Mouse (Mus musculus) embryonic facial prominence, embryonic 12.5 days (tissue): Measurements from ENCODE around the gene Flt1. TPM values are rescaled to one million over a fixed set of nuclear protein-coding genes. Genes with fewer than 3 reads are reported as not detected.

Experiments used
- ATAC-seq: fragments of 200-750 bp; cut with Nextera tagmentation; 2 replicates; pipeline ENCODE4 v1.8.0; 2017; ENCODE audit not compliant: insufficient number of reproducible peaks, insufficient read depth, low FRiP score, low TSS enrichment
- H3K27ac ChIP-seq: fragments of 300-500 bp; sonication (generic); 2 replicates; pipeline ENCODE4 v1.5.1; 2016; ENCODE audit warnings: mild to moderate bottlenecking
- H3K27me3 ChIP-seq: fragments of 300-500 bp; sonication (generic); 2 replicates; pipeline ENCODE4 v1.6.1; 2016; ENCODE audit warnings: mild to moderate bottlenecking, moderate library complexity
- H3K36me3 ChIP-seq: fragments of 300-500 bp; sonication (generic); 2 replicates; pipeline ENCODE4 v1.6.1; 2016; ENCODE audit warnings: mild to moderate bottlenecking
- H3K4me1 ChIP-seq: fragments of 300-500 bp; sonication (generic); 2 replicates; pipeline ENCODE4 v1.6.1; 2016
- H3K4me2 ChIP-seq: fragments of 300-500 bp; sonication (generic); replicated peaks from 2 replicates; pipeline ENCODE4 v1.6.1; 2016; ENCODE audit warnings: mild to moderate bottlenecking, moderate library complexity
- H3K4me3 ChIP-seq: fragments of 300-500 bp; sonication (generic); 2 replicates; pipeline ENCODE4 v1.5.1; 2016; ENCODE audit warnings: mild to moderate bottlenecking
- H3K9ac ChIP-seq: fragments of 300-500 bp; sonication (generic); 2 replicates; pipeline ENCODE4 v1.6.1; 2016; ENCODE audit warnings: mild to moderate bottlenecking, moderate library complexity
- H3K9me3 ChIP-seq: fragments of 300-500 bp; sonication (generic); 2 replicates; pipeline ENCODE4 v1.6.1; 2016; ENCODE audit warnings: mild to moderate bottlenecking, moderate library complexity
- WGBS: fragments of 180-500 bp; shearing (Covaris S2); methylation state at CpG from one replicate; pipeline ENCODE4 v1.1.7; 2016; 5-methylcytosine and 5-hydroxymethylcytosine counted together
- polyA plus RNA-seq: library from polyadenylated mRNA; unstranded; fragments of >200 nt; fragmentation: Nextera tagmentation; extraction: Ambion mirVana; gene quantifications from 2 replicates; pipeline ENCODE4 v1.2.1, GENCODE M21; 2016

Flt1 gene
- polyA plus RNA-seq, 1 experiment from 2014 or later, result 12.7 TPM

DNA sequence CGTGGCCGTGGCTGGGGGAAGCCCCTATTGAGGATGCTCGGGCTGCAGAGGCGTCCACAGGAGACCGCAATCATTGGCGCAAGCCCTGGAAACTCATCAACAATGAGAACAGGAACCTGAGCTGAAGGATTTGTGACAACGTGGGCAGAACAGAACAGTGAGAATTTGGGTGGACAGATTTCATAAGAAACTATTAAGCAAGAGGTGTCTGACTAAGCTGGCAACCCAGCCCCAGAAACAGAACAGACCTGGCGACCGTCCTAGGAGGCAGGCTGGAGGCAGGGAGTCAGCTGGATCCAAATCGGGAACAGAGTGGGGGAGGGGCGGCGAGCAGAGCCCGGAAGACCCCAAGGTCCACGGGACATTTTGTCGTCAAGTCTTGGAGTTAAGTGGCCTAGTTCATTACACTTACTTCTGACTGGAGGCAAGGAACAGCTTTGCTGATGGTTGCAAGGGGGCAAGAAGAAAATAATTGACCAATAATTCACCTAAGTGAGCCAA lies 22.3 kb upstream of the Flt1 start:
- H3K27me3 ChIP-seq, result peaks cover 45% of the 10 kb centered on the region
- ATAC-seq, result no peak
- 2% methylated on average over 15 of the region's 15 CpGs for WGBS

DNA sequence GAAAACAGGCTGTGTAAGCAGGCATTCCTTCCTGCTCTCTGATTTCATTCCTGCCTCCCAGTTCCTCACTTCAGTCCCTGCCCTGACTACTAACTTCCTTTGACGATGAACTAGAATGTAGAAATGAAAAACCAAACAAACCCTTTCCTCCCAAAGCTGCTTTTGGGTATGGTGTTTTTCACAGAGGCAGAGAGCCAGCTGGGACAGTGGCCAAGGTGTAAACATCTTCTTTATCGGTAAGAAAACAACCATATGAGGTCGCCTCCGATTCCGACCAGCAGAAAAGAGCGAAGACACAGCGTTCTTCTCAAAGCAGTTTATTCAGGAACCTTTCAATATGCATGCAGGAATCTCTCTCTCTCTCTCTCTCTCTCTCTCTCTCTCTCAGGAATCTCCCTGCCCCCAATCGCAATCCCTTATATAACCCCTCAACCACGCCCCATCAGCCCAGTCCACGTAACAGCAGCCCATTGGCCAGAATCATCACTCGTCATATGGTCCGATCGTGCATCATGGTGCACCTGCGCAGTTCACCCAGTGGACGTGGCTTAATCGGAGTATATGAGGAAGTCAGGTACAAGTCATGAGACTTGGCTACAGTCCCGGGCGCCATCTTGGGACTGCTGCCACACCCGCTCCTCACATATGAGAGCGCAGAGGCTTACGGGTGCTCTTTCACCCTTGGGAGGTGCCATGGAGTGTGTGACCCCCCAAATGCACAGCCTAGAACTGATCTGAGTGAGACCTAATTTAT lies 19.3 kb upstream of the Flt1 start:
- ATAC-seq, result no peak
- Histone ChIP-seq H3K36me3 (no peaks in the 10 kb centered on the region), H3K9ac (no peak overlapping the region), H3K27me3 (peaks cover 20% of the 10 kb centered on the region), H3K4me3 (no peak overlapping the region), H3K9me3 (no peaks in the 10 kb centered on the region), H3K27ac (no peak overlapping the region), H3K4me1 (peaks cover 9% of the 10 kb centered on the region), H3K4me2 (no peak overlapping the region)
- WGBS, result 89% methylated on average over 21 of the region's 21 CpGs

More for the DNA sequence above, 22.3 kb upstream of the Flt1 start:
- Histone ChIP-seq H3K4me3 (peak overlapping the region; percentile 11; the same call in 1 of the 2 replicates), H3K4me2 (peak overlapping the region; percentile 46), H3K4me1 (peaks cover 12% of the 10 kb centered on the region), H3K27ac (no peak overlapping the region), H3K9me3 (no peaks in the 10 kb centered on the region), H3K36me3 (no peaks in the 10 kb centered on the region), H3K9ac (no peak overlapping the region)

DNA sequence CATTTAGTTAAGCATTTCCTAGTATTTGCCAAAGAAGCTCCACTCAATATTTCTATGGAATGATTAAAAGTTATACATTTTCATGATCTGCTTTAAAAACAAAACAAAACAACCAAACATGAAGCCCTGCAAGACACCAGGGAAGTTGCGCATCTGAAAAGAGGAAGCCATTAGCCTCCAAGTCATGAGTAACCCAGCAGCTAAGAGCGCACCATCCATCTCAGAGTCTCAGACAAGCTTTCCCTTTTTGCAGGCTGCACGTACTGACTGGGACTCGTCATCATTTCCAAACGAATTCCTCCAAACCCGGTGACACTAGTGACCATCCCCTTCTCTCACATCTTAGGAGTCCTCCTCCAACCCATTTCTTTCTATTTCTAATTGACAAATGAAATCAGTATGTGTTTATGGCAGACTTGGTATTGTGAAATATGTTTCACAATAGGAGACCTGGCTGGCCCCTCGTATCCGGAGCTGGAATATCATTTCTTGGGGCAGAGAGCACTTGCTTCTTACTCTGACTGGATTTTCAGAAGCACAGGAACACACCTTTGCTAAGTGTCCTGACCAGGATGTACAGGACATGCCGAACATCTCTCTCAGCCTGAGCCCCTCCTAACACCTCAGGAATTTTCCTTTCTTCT lies 16.8 kb upstream of the Flt1 start:
- Histone ChIP-seq H3K27ac (no peak overlapping the region), H3K9me3 (0 out of 2 replicates have a peak, but pooled peaks cover 4% of the 10 kb centered on the region), H3K4me1 (no peaks in the 10 kb centered on the region), H3K4me2 (no peak overlapping the region), H3K4me3 (no peak overlapping the region), H3K27me3 (no peaks in the 10 kb centered on the region), H3K36me3 (no peaks in the 10 kb centered on the region), H3K9ac (no peak overlapping the region)
- ATAC-seq, result no peak
- WGBS, result 88% methylated on average over 9 of the region's 9 CpGs

DNA sequence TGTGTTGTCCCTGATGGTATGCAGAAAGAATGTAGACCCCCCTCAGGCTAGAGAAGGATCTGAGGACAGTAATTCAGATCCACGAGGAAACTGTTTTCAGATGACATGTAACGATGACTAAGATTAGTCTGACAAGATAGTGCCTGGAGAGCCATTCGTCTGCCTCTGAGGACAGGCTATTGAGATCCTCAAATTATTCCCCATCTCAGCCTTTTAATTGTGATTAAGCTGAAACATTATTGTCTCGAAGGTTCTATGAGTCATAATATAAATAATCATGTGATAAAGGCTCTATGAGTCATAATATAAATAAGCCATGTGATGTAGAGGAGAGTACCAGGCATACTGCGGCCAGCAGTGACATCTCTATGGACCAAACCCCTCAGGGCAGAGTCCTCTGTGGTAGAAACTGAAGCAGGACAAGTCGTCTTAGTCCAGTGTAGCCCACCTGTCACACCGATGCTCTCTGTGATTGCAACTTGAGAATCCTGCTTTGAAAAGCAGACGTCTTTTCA lies 11.0 kb upstream of the Flt1 start:
- H3K4me1 ChIP-seq, result no peaks in the 10 kb centered on the region
- H3K27ac ChIP-seq, result no peak overlapping the region
- H3K9ac ChIP-seq, result no peak overlapping the region
- H3K4me2 ChIP-seq, result no peak overlapping the region
- no peaks in the 10 kb centered on the region for H3K27me3 ChIP-seq
- no peaks in the 10 kb centered on the region for H3K36me3 ChIP-seq
- WGBS, result 60% methylated on average over 8 of the region's 8 CpGs
- ATAC-seq, result no peak
- no peak overlapping the region for H3K4me3 ChIP-seq
- 0 out of 2 replicates have a peak, but pooled peaks cover 4% of the 10 kb centered on the region for H3K9me3 ChIP-seq

DNA sequence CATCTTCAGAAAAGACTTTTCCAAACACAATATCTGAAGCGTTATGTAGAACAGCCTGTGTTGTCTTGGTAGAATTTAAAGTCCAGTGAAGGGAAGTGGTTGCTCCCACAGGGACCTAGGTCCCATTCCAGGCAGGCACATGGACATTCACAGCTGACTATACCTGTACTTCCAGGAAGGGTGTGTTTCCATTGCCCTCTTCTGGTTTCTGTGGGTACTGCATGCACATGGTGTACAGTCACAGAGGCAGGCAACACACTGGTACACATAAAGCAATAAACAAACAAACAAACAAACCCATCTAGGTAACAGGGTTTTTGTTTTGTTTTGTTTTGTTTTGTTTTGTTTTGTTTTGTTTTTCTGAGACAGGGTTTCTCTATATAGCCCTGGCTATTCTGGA lies 7.9 kb upstream of the Flt1 start:
- no peak for ATAC-seq
- H3K27ac ChIP-seq, result no peak overlapping the region
- no peaks in the 10 kb centered on the region for H3K36me3 ChIP-seq
- H3K27me3 ChIP-seq, result peaks cover 13% of the 10 kb centered on the region
- no peak overlapping the region for H3K4me2 ChIP-seq
- 0 out of 2 replicates have a peak, but pooled peaks cover 1% of the 10 kb centered on the region for H3K9me3 ChIP-seq
- no peak overlapping the region for H3K4me3 ChIP-seq
- no peaks in the 10 kb centered on the region for H3K4me1 ChIP-seq
- 95% methylated on average over 1 of the region's 1 CpGs for WGBS
- no peak overlapping the region for H3K9ac ChIP-seq

DNA sequence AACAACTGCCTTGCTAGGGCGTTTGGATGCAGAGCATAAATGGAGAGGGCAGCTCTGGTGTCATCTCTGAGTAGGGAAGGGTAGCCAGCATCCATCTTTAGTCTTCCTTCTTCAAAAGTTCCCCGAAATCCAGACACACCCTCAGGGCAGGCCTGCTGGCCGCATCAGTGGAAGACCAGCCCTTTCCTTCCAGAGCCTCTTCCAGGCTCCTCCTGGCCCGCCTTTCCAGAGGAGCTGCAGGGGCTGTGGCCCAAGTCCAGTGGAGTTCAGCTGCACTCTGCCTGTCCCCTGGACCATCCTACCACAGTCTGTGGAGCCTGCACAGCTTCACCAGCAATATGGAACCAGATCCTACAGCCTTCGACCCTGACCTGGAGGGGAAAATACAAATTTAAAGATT lies 7.1 kb upstream of the Flt1 start:
- Histone ChIP-seq H3K4me1 (no peaks in the 10 kb centered on the region), H3K9me3 (no peaks in the 10 kb centered on the region), H3K36me3 (no peaks in the 10 kb centered on the region), H3K4me3 (no peak overlapping the region), H3K9ac (no peak overlapping the region), H3K27me3 (peaks cover 19% of the 10 kb centered on the region), H3K4me2 (no peak overlapping the region), H3K27ac (no peak overlapping the region)
- WGBS, result 61% methylated on average over 5 of the region's 5 CpGs
- ATAC-seq, result no peak

DNA sequence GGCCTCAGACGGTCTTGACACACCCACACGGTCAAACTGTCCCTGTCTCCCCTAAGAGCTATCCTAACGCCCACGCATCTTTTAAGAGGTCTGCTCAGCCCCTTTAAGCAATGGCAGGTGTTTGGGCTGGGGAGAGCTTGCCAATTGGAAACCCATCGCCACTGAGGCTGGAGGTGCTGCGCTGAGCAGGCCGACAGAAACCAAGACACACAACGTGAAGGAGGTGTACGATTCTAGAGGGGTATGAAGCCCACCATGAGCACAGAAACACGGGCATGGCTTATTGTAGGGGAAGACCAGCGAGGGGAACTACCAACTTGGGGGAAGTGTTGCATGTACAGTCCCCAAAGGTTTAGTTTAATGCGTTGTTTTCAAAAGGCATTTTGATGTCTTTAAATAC lies 1.7 kb upstream of the Flt1 start:
- Histone ChIP-seq H3K4me3 (no peak overlapping the region), H3K4me1 (peaks cover 18% of the 10 kb centered on the region), H3K27me3 (peaks cover 65% of the 10 kb centered on the region), H3K27ac (no peak overlapping the region), H3K9me3 (no peaks in the 10 kb centered on the region), H3K36me3 (no peaks in the 10 kb centered on the region), H3K4me2 (no peak overlapping the region), H3K9ac (no peak overlapping the region)
- 8% methylated on average over 12 of the region's 12 CpGs for WGBS
- ATAC-seq, result no peak

DNA sequence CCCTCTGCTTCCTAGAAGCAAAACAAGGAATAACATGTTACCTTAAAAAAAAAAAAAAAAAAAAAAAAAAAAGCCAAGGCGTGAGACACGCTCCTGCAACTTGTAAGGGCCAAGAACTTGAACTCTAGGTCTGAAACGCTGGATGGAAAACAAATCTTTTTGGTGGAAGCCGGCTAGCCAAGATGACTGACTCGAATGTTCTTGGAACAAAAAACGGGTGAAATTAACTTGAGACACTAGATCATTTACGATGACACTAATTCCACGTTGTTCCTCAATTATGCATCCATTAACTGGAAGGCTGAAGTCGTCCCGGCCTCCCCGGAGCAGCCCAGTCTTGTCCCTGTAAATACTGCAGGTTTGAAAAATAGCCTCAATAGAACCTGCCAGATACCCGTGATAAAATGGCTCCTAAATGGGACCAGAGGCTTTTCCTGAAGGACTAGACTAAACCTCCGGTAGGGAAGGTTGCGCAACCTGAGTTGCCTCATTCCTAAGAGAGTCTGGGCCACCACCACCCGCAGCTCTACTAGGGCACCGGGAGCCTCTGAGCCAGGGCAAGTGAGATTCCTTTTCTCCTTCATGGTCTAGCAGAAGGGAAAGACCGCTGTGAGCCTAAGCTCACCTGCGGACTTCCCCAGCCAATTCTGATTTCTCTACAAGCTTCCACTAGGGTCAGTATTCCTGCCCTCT lies 1.0 kb upstream of the Flt1 start:
- Histone ChIP-seq H3K27me3 (peaks cover 70% of the 10 kb centered on the region), H3K27ac (no peak overlapping the region), H3K4me2 (peak overlapping the region; percentile 80; the same call in 1 of the 2 replicates), H3K36me3 (no peaks in the 10 kb centered on the region), H3K4me3 (no peak overlapping the region), H3K9ac (no peak overlapping the region), H3K9me3 (no peaks in the 10 kb centered on the region), H3K4me1 (peaks cover 18% of the 10 kb centered on the region)
- no peak for ATAC-seq
- 2% methylated on average over 18 of the region's 18 CpGs for WGBS

DNA sequence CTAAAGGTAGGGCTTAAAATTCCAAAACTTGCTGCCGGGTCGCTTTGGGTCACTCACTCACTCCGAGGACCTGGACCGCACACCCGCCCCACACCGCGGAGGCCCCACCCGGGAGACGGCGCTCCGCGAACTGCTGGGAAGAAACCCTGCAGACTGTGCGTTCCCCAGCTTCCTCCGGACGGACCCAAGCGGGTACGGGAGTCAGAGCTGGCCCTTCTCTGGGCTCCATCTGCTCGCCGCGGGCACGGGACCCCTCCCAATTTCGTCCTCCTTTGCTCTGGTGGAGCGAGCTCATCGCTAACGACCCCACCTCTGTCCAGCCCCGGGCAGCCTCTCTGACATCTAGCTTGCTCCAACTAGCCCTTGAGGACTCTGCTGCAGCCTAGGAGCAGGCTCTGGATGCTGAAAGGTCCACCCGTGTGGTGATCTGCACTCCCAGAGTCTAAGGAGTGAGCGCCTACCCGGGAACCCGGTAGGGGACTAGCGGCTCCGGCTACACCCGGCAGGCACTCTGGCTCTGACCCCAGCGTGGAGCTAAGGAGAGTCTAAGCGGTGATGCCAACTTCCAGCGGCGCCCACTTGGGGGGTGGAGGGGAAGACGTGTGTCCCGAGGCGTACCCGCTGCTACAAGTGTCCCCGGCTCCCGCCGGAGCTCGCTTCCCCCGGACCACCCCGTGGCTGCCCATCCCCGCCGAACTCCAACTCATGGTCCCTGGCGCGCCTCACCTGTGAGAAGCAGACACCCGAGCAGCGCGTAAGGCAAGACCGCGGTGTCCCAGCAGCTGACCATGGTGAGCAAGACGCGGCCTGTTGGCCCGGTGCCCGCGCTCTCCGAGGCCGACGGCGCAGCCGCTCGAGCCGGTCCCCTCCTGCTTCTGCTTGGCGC lies 623 bp downstream of the Flt1 start:
- Histone ChIP-seq H3K36me3 (no peaks in the 10 kb centered on the region), H3K4me2 (peak overlapping the region; percentile 80), H3K4me1 (peaks cover 18% of the 10 kb centered on the region), H3K4me3 (peak overlapping the region; percentile 41), H3K27ac (0 out of 2 replicates have a peak overlapping the region, but pooled peaks have one; percentile 41), H3K9ac (peak overlapping the region; percentile 41), H3K9me3 (no peaks in the 10 kb centered on the region), H3K27me3 (peaks cover 85% of the 10 kb centered on the region)
- WGBS, result under 1% methylated on average over 69 of the region's 69 CpGs
- ATAC-seq, result peak; percentile 77; the same call in 1 of the 2 replicates

DNA sequence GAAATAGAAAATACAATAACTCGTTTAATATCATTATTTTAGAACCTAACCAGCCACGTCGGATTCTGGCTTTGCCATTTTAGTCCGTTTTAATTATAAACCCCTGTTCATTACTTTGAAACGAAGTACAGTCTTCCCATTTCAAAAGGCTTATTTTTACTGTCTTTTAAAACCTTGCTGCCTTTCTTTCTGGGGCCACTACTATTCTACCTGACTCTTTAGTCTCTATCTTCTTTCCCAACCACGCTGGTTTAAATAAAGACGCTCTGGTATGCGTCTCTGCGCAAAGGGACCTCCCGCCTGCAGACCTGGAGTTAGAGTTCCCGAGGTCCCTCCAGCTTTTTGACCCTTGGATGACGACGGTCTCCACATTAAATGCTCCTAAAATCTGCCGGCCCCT lies 1.4 kb downstream of the Flt1 start:
- no peak overlapping the region; the same call in 1 of the 2 replicates for H3K4me2 ChIP-seq
- no peak overlapping the region for H3K9ac ChIP-seq
- peaks cover 87% of the 10 kb centered on the region for H3K27me3 ChIP-seq
- H3K4me3 ChIP-seq, result peak overlapping the region; percentile 41
- H3K9me3 ChIP-seq, result no peaks in the 10 kb centered on the region
- no peak for ATAC-seq
- no peaks in the 10 kb centered on the region for H3K36me3 ChIP-seq
- H3K4me1 ChIP-seq, result peaks cover 18% of the 10 kb centered on the region
- under 1% methylated on average over 14 of the region's 14 CpGs for WGBS
- no peak overlapping the region for H3K27ac ChIP-seq

DNA sequence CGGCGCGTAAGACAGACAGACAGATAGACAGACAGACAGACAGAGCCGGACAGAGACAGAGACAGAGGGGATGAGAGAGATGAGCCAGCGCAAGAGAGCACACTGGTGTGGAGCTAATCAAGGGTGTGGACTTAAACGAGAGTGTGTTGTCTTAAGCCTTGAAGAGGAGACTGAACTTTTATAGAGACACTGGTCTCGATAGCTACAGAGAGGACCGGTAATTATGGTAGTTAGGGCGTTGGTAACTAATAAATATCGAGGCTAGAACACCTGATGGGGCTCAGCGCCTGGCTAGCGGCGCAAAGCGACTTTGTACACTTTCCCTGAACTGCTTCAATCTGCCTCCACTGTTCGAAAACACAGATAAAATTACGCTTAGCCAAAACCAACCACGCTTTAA lies 2.0 kb downstream of the Flt1 start:
- 5% methylated on average over 17 of the region's 17 CpGs for WGBS
- peaks cover 83% of the 10 kb centered on the region for H3K27me3 ChIP-seq
- H3K27ac ChIP-seq, result no peak overlapping the region
- no peak for ATAC-seq
- H3K4me2 ChIP-seq, result no peak overlapping the region
- peaks cover 18% of the 10 kb centered on the region for H3K4me1 ChIP-seq
- no peak overlapping the region for H3K9ac ChIP-seq
- H3K4me3 ChIP-seq, result no peak overlapping the region
- H3K9me3 ChIP-seq, result no peaks in the 10 kb centered on the region
- no peaks in the 10 kb centered on the region for H3K36me3 ChIP-seq
